Mouse (Mus musculus) thymus, adult 2 months (tissue): ENCODE data around the gene Gm4952.

ENCODE experiments used
- CTCF ChIP-seq: fragments of 200-500 bp; IDR thresholded peaks from 2 replicates; pipeline ENCODE4 v1.5.1; 2012; ENCODE audit warnings: mild to moderate bottlenecking, control low read depth, low read length, moderate library complexity, borderline replicate concordance; ENCODE audit not compliant: control insufficient read depth, poor library complexity, insufficient read depth; ENCODE audit errors: extremely low read depth
- POLR2A ChIP-seq: fragments of 200-500 bp; IDR thresholded peaks from 2 replicates; pipeline ENCODE4 v1.6.1; 2012; ENCODE audit warnings: mild to moderate bottlenecking, low read length, control low read depth, moderate library complexity; ENCODE audit not compliant: control insufficient read depth, poor library complexity, insufficient read depth; ENCODE audit errors: extremely low read depth

- TF ChIP-seq CTCF, result no peak
- no peak for TF ChIP-seq POLR2A
Observed at GRCm38 (mm10) chr19:12574012-12574407, 25.8 kb upstream of the Gm4952 start.
